Mouse (Mus musculus) adipocyte (in vitro differentiated cells): ENCODE measurements around the gene Hlcs.

ENCODE experiments used
- DNase-seq: peaks from one replicate; pipeline ENCODE4 v3.0.0-alpha.2; 2016; ENCODE audit warnings: low spot score

Gene Hlcs

DNA sequence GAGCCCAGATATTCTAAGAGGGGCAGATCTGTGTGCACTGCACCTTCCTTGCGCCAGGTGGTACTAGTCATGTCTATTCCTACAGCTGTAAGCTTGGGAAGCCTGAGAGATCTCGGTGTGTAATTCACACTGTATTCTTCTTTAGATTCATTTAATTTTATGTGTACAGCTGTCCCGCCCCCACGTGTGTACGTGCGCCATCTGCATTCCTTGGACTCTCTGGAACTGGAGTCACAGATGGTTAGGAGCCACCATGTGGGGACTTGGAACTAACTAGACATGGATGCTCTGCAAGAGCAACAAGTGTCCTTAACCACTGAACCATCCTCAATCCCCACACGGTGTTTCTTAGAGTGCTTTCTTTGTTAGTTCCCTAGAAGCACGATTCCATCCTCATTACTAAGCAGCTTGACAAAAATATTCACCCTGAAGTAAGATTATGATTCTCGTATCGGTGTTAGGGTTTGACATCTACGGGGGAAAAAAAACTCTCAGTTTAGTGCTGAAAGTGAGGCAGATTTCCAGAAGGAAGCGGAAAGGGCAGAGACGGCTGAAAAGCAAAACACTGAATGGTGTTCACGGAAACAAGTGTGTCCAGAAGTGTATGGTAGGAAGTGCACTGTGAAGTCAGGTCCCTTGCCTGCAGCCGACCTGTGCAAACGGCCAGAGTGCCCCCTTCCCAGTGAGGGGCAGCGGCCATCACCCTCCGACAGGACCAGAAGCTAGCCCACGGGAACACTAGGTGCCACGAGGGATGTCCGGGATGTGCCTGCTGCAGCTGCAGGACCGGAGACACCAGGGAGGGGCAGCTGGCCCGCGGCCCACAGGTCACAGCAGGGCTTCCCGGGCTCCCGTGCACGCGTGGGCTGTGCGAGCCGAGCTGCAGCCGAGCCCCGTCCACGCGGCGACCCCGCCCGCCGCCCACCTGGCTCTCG, 24.0 kb downstream of the Hlcs start:
- no peak for DNase-seq

DNA sequence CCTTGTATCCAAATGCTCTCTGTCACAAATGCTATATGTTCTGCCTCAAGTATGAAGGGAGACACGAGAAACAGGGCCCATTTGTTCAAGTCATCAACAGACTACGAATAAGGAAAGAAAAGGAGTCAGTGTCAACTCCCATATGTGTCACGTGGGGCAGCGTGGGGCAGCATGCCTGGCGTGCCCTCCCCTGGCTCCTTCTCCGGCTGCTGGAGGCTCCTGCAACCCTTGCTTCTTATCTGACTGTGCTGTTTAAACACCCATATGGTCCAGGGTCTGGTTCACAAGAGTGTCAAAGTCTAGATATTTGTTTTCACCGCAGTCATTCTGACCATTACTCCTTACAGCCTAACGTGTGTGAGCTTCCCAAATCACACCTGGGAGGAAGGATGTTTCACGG, 25.5 kb downstream of the Hlcs start:
- DNase-seq: no peak

DNA sequence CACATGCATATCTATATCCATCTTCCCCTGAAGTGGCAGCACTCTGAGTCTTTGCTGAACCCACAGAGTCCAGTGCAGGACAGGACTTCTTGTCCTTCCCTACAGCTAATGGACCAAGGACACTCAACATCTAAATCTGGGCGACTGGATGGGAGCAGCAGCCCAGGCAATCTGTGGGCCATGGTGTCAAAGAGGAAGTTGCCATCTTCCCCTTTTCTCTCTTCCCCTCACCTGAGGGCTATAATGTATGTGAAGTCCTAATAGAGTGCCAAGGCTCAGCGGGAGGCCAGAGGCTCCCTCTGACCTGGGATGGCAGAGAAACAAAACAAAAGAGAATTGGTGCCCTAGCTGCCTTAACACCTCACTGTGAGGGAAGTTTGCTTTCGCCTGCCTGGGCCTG, 29.4 kb downstream of the Hlcs start:
- DNase-seq: no peak

DNA sequence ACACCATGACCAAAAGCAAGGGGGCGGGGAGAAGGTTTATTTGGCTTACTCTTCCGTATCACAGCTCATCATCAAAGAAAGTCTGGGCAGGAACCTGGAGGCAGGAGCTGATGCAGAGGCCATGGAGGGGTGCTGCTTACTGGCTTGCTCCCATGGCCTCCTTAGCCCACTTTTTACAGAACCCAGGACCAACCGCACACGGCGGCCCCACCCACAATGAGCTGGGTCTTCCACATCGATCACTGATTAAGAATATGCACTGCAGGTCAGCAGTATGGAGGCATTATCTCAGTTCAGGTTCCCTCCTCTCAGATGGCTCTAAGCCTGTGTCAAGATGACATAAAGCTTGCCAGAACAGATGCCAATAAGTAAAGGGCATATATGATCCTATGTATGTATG, 42.5 kb downstream of the Hlcs start:
- DNase-seq: no peak

DNA sequence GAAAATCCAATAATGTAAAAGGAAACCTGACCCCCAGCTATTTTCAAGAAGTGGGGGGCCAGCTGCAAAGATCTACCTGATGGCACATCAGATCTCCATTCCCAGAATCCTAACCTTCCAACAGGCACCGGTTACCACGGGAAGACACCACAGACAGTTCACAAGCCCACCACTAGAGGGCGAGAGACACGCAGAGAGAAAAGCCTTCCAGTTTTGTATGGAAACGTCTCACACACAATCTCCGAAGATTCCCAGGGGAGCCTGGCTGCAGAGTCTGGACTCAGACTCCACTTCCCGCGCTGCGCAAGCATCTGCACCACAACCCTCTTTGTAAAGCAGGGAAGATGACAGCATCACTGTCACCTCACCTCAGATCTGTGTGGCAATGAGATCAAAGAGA, 43.7 kb downstream of the Hlcs start:
- DNase-seq: peak; percentile 98

DNA sequence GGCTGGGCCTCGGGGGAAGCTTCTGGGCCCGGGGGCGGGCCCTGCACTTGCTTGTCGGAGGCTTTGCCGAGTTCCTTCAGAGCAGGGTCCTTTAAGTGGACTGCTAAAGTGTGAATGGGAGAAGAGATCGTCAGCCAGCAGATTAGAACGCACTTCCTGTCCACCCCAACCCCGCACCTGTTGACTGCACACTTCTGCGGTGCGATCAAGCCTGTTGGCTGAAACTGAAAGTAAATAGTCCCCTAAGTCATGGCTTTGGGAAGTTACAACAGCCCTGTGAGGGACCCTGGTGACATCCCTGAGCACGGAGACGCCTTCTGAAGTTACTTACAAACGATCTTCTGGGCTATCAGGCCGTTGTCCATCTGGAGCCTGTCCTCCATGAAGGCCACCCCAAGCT, 45.2 kb downstream of the Hlcs start:
- DNase-seq: no peak

DNA sequence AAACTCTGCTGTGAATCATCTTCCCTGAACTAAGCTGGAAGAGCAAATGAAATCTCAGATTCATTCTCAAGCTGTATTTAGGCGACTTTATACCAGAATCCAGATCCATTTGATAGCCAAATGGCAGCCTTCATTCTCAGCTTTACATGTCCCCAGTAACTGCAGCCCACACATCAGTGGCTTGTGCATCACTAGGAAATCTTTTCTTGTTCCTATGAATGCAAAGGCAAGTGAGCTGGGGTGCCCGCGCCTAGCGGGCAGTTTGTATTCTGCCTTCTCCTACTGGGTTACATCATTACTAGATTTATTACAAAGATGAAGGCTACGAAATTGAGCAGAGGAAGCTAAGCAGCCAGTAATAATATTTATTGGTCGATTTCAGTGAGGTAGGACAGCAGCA, 48.8 kb downstream of the Hlcs start:
- no peak for DNase-seq

DNA sequence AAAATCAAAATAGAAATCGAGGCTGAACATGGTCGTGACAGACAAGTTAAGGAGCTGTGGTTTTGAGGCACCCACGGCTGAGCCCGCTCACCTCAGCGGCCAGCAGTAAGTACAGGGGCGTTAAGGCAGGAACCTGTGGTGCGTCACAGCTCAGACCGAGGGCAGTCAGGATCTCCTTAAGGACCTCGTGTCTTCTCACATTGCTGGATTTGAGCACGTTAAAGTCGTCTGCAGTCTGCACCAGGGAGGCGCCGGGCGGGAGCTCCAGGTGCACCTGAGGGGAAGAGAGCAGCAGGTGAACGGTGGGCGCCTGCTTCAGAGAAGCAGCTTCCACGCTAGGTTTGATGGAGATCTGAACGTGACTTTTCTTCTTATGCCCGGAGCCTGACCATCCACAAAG, 50.9 kb downstream of the Hlcs start:
- DNase-seq: no peak

DNA sequence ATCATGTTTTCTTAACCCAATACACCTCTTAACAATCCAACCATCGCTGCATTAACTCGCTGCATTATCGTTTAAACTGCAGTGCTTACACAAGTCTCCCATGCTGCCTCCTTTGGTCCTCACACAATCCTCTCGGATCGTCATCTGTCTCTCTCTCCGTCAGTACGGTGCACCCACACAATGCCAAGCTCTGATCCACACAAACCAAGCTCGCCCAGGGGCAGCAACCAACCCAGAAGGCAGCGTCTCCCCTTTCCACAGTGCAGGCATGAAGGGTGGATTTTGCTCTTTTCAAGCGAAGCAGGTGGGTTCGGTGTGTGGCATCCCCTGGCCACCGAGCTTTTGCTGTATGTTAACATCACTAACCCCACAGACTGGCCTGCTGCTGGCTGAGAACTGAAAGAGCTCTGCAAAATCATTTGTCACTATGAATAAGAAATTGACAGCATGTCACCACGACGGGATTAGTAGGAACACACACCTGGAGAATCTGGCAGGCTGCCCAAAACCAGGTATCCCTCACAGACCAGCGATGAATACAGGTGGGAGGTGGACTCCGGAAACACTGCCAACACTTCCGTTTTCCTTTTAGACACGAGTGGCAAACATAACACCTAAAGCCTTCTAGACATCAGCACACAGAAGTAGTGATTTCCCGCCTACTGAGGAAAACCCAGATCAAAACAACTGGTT, 52.3 kb downstream of the Hlcs start:
- no peak for DNase-seq

DNA sequence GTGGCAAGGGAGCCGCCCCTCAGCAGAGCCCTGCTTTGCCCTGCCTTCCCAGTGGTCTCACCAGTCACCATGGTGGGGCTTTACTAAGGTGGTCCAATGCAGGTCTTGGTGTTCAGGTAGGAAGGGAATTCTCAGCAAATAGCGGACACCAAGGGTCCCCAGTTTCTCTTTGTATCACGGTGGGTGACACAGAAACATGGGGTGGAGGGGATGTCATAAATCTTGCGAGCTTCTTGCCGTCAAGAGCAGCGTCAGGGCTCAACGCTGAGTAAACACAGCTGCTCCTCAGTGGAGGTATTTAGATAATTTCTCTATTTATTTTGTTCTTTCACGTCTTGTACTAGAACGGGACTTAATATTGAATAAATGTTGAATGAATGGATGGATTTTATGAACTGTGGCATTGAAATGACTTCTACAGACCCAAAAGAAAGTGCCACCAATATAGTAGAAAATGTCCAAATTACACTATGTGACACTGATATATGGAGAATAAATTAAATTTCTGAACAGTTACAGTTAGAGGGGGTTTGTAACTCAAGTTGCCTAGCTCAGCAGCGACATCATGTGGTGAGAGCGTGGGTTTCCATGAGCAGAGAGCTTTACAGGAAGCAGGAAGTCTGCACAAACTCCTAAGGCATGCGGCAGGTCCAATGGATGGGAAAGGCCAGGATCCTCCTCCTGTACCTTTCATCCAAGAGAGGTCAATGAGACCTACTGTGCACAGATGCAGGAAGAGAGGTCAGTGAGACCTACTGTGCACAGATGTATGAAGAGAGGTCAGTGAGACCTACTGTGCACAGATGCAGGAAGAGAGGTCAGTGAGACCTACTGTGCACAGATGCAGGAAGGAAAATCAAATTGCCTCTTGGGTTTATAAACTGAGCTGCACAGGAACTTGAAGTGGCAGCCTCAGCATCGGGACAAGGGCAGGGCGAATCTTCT, 54.7 kb downstream of the Hlcs start:
- peak; percentile 90 for DNase-seq

DNA sequence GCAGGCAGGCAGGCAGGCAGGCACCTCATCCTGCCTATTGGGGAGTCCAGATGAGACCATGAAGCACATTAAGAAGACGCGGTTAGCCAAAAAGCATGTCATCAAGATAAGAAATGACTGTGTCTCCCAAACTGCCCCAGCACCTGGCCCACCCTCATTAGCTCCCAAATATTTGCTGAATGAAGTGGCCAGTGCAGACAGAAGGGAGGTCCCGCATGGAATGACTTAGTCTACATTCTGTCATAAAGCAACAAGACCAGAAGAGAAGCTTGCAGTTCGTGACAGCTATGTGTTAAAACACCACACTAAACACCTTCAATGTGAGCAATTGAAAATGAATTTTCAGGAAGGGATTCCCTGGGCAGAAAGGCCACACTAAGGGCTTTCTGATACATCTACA, 57.8 kb downstream of the Hlcs start:
- no peak for DNase-seq

DNA sequence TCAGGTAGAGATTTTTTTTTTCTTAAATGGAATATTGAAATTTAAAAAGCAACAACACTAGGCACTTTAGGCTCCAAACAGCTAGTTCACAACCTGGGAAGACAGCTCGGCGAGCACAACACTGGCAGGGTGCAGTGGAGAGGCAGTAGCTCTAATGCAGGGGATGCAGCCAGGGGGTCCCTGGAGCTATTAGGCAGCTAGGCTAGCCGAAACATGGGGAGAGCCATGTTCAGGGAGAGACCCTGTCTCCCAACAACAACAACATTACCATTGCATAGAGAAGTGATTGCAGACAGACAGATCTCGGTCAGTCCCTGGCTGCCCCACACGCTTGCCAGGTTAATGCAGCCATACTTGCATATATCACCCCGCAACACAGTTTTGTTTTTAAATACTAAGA, 58.3 kb downstream of the Hlcs start:
- DNase-seq: no peak

DNA sequence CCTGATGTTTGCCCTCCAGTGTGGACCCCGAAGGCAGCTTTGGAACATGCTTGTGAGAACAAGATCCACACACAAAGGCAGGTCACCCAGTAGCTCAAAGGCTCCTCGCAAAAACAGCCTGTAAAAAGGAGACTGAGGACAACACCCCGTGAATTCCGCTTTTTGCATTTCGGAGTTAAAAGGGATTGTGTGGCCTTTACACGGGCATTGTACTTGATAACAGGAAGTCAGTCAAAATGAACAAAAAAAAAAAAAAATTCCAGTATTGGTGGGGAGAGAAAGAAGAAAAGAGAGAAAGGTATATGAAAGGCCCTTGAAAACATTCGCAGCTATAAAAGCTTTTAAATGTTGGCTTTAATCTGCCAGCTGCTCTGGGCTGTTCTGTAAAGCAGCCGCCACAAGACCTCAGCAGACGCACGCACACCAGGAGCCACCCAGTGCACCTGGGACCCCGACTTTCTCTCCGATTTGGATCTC, 58.9 kb downstream of the Hlcs start:
- no peak for DNase-seq

DNA sequence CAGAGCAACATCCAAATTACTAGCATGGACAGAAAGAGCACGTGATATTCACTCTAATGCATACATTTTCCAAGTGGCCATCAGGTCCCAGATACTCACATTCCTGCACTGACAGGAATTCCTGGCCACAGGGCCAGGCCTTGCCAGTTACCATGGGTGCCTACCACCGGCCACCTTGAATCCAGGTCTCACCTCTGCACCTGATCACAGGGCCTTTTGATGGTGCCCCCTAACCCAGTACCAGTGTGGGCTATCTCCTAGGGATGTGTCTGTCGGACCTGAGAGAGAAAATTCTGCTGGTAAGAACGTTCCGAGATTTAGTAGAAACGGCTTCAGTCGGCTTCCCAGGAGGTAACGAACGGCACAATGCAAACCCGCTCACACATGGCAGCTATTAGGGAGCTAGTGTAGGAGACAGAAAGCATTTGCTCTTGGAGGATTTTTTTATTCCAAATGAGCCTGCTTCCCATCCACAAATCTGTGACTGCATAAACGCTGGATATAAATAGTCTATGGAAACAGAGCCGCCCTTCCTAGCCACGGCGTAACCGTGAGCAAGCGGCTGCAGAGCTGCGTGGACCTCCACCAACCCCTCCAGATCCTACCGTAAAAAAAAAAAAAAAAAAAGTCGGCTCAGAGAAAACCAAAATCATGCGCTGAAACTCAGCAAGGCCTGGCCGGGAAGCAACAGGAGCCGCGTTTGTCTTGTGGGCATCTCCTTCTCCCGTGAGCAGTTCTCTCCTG, 59.5 kb downstream of the Hlcs start:
- no peak for DNase-seq

DNA sequence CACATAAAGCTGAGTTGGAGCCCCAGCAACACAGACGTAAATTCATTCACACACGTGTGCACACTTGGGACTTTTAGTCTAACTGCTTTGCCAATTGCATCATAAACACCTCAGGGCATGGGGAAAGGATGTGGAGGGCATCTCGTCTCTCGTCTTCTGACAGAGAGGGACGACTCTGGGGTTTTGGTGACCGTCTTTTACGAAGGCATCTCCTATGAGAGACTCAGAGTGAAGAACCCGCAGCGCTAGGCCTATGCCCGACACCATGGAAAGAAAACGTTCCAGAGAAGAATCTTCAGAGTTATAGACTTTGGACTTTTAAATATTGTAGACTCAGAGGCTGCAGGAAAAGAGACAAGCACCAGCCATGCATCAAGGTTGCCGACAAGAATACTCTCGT, 61.6 kb downstream of the Hlcs start:
- no peak for DNase-seq

DNA sequence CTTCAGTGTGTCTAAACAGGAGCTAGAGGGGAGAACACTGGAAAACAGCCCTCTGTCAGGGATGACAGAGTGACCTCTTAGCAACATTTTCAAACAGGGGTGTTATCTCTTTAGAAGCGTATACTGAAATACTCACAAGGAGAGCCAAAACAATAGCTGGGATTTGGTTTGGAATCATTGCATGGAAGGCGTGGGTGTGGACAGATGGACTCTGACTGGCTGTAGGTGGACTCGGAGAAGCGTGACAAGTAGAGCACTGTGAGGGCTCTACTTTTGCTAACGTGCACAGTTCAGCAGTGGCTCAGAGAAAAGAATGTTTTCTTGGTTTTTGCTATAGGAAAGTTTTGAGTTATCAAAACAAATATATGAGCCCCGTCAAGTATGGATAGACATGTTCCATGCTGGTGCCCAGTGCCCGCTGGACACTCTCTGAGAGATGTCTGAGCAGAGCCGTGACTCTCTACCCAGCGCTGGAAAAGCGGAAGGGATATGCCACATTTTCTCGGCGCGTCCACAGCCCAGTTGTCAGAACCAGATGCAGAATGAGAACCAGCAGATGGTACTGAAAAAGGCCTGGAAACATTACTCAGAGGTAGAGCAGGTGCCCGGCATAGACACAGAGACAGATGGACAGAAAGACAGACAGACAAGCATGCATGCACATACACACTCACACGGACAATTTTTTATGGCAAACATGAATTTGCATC, 62.6 kb downstream of the Hlcs start:
- no peak for DNase-seq

DNA sequence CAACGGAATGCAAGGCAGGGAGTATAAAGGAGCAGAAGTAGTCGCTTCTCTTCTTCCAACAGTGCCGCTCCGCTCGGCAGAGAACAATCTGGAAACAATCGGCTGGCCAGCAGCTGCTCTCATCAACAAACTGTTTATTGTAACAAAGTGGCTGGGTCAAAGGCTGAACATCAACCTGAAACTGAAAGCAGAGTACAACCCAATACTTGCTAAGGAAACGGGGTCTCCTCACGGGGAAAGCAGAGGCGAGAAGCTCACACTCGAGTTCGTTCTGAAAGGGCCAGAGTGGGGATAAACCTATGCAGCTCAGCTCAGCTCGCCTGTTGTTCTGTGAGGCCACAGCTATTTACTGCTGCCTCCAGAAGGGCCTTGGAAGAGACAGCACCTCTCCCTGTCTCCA, 63.2 kb downstream of the Hlcs start:
- DNase-seq: no peak

DNA sequence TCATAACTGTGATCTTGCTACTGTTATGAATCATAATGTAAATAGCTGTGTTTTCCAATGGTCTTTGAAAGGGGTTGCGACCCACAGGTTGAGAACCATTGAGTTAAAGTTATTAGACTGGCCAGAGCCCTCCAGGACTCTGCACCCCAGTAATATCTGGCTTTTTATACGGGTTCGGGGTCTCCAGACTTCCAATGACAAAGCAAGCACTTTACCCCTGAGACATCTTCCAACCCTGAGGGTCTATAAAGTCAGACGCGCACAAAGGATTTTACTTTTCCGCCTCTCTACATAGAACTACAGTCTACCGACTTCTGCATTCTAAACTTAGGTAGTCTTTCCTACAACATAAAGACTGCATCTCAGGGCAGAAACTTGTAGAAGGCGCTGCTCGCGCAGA, 63.7 kb downstream of the Hlcs start:
- DNase-seq: no peak

DNA sequence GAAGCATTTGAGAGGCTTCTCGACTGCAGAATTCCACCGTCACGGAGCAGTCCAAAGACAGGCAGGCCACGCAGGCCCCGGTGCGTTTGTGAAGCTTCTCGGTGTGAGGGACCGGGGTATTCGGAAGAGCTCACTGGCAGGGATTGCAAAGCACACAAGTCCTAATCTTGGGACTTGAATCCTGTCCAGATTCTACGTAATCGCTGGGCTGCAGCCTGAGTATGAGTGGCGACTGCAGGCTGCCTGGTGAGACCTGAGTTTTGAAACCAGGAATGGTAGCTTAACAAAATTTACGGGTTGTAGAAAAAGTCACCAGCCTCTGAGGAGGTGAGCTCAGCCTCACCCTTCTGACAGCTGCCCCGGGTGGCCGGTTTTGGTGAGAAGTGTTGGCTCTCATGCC, 64.7 kb downstream of the Hlcs start:
- DNase-seq: no peak

DNA sequence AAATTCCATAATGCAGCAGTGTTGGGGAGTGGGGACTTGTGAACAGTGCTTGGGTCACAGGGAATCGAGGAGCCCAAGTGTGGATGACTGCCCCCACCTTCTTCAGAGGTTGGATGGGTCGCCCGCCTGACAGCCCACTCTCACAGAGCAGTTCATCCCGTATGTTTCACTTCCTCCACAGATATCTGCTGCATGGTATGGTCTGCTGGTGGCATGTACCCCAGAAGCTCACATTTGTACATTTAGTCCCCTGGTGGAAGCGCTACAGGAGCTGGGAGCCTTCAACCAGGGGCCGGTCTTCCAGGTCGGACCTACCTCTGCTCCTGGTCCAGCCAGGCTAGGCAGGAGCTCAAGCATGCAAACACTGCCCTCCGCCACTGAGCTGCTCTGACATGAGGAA, 66.4 kb downstream of the Hlcs start:
- DNase-seq: no peak
